Mouse (Mus musculus): Measurements from ENCODE around the gene Ihh.

The Ihh gene

GRCm38 (mm10) chr1:74951556-74952210, at the start of gene Ihh:
Gene Ihh (minus strand): TSS chr1:74951672.
- no peak for DNase-seq (ENCODE audit: low spot score)

- no peak for DNase-seq (ENCODE audit: low spot score)
These were observed 49.7 kb upstream of the Ihh start for GRCm38 (mm10) chr1:75001183-75001582.

GRCm38 (mm10) chr1:75000496-75000895, 49.0 kb upstream of the Ihh start:
- peak; percentile 7 for DNase-seq (ENCODE audit: low spot score)

DNA sequence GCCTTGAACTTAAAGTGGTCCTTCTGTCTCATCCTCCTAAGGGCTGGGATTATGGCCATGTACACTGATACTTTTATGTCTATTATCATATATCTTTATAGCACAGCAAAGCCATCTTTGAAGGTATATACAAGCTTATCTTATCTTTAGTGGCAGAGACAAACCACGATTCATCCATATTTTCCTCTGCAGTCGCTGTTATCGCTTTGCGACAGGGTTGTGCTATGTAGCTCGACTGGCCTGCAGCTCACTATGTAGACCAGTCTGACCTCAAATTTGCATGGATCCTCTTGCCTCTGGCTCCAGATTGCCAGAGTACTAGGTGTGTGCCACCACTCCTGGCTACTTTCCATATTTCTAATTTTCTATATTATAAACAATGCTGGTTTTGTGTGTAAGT, 47.7 kb upstream of the Ihh start:
- DNase-seq (ENCODE audit: low spot score): no peak

- DNase-seq (ENCODE audit: low spot score): no peak
These were observed 45.8 kb upstream of the Ihh start for GRCm38 (mm10) chr1:74997231-74997630.

- no peak for DNase-seq (ENCODE audit: low spot score)
These were observed 25.5 kb upstream of the Ihh start for GRCm38 (mm10) chr1:74977001-74977400.

DNA sequence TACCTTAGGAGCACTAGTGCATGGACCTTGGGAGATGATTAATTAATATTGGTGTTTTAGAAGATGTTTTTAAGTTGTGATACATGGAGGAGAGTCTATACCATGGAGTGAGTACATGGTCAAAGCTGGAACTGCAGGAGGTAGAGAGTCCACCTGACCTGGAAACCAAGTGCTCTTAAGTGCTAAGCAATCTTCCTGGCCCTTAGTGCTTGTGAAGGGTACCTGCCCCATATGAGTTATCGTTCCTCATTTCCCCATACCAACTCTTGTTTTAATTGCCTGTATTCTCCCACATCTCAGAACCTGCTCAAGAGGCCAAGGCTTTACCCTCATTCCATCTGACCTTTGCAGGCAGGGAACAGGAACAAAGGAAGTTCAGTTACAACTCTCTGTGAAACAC, 24.5 kb upstream of the Ihh start:
- DNase-seq (ENCODE audit: low spot score): no peak

- DNase-seq (ENCODE audit: low spot score): no peak
These were observed 22.1 kb upstream of the Ihh start for GRCm38 (mm10) chr1:74973590-74973989.

- no peak for DNase-seq (ENCODE audit: low spot score)
These were observed 20.0 kb upstream of the Ihh start for GRCm38 (mm10) chr1:74971353-74972050.

GRCm38 (mm10) chr1:74967962-74968580, 16.6 kb upstream of the Ihh start:
- no peak for DNase-seq (ENCODE audit: low spot score)

GRCm38 (mm10) chr1:74964494-74965215, 13.2 kb upstream of the Ihh start:
- peak; percentile 5 for DNase-seq (ENCODE audit: low spot score)

DNA sequence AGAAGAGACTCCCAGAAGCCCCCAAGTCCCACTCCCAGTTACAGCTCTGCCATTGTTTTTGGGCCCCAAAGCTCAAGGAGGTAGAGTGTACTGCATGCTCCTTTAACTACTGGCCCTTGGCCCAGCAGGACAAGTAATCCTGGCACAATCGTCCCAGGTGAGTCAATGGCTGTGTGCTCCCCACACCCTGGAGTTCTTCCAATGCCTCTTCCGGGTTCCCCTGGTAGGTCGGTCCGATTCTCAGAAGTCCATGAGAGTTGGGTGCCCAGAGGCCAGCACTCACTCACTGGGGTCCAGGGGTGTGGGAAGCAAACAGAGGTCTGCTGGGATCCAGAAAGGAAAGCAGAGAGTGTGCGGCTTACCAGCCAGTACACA, 11.4 kb upstream of the Ihh start:
- no peak for DNase-seq (ENCODE audit: low spot score)

- no peak for DNase-seq (ENCODE audit: low spot score)
These were observed 10.8 kb upstream of the Ihh start for GRCm38 (mm10) chr1:74962126-74962852.

DNA sequence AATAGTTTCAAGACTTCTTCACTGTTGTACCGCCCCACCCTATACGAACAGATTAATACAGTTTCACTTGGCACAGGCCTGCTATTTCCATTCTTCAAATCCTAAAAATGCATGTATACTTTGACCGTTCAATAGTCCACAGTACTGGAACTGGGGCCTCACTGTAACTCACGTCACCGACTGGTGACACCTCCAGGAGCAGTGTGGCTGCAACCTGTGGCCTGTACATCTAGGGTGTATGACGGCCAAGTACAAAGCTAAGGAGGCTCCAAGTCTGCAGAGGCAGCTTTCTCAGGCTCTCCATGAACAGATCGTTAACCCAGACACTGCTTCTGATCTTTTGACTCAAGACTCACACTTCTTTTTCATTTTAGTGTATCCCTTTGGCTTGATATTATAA, 10.2 kb upstream of the Ihh start:
- DNase-seq (ENCODE audit: low spot score): no peak

DNA sequence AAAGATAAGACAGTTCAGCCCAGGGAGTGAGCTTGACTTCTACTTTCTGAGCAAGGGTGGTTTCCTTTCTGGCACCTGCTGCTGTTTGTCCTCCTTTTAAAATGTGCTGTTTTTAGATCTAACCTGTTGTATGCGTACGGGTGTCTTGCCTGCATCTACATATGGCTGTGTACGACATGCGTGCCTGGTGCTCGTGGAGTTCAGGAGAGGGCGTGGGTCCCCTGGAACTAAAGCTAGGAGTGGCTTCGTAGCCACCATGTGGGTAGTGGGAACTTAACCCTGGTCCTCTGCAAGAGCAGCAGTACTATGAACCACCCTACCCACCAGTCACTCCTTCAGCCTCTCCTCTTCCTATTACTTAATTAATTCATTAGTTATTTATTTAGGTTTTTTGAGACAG, 8.6 kb upstream of the Ihh start:
- DNase-seq (ENCODE audit: low spot score): no peak

- DNase-seq (ENCODE audit: low spot score): no peak
These were observed 639 bp downstream of the Ihh start for GRCm38 (mm10) chr1:74950576-74951490.

- DNase-seq (ENCODE audit: low spot score): no peak
These were observed 1.4 kb downstream of the Ihh start for GRCm38 (mm10) chr1:74950066-74950465.

DNA sequence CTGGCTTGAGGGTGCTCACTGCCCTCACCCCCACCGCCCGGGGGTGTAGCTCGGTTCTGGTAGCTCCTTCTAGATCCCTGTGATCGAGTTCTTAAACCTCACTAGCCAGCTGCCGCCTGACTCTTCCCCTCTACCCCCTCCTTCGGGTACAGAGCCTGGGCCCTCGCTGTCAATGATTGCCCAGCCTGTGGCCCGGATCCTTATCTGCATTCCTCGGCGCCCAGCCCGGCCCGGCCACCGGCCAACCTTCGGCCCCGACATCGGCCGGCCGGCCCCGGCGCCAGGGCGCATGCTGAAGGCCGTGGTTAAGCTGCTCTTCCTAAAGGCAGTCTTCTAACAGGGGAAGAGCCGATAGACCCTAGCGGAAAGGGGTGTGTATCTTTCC, 1.8 kb downstream of the Ihh start:
- DNase-seq (ENCODE audit: low spot score): no peak

DNA sequence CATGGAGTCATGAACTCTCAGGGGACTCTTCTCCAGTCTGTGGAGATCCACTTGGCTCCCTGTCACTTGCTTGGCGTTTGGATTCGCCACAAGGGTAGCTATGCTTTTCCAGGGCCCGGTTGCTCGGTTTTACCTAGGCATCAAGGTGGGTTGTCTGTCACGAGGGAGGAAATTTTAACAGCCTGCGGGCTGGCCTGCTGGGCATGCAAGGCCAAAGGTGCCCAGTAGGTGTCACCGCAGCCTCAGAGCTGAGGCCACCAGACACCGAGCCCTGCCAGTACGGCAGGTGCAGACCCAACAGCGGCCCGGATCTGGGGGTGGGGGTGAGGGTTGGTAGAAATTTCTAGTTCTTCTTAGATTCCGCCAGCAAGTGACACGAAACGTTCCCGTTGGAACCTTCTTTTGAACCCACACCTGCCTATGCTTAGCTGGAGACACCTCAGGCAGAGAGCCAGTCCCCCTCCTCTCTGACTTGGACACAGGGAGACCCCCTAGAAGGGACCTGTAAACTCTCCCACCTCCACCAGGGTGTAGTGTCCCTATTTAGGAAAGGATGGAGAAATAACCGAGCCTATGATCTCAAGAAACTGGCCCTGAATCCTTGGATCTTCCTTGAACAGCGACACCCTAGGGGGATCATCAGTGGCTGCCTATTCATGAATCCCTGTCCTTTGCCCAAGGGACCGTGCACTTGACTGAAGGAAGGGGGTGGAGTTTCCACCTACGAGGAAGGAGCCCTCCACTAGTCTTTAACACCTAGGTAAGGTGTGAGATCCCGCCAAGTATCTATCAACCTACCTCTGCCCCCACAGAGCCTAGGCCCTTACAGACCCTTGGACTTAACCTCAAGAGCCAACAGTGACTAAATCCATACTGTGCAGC, 2.4 kb downstream of the Ihh start:
- DNase-seq (ENCODE audit: low spot score): peak; percentile 24
